Mouse (Mus musculus) layer of hippocampus, postnatal 10 days (tissue): Measurements from ENCODE around the gene Lrrc56. TPM values are rescaled to one million over a fixed set of nuclear protein-coding genes. Genes with fewer than 3 reads are reported as not detected.

Source experiments
- DNase-seq, 2 experiments: peaks; one replicate each; pipeline ENCODE4 v3.0.0; 2021; ENCODE audit warnings: low spot score in 2 of 2
- total RNA-seq, 2 experiments: library from RNA; stranded (reverse); gene quantifications; 2 replicates each; pipeline ENCODE4 v1.2.3; 2021

The Lrrc56 gene
- total RNA-seq, 2 experiments from 2014 or later = 5.0 to 5.8 TPM

DNA sequence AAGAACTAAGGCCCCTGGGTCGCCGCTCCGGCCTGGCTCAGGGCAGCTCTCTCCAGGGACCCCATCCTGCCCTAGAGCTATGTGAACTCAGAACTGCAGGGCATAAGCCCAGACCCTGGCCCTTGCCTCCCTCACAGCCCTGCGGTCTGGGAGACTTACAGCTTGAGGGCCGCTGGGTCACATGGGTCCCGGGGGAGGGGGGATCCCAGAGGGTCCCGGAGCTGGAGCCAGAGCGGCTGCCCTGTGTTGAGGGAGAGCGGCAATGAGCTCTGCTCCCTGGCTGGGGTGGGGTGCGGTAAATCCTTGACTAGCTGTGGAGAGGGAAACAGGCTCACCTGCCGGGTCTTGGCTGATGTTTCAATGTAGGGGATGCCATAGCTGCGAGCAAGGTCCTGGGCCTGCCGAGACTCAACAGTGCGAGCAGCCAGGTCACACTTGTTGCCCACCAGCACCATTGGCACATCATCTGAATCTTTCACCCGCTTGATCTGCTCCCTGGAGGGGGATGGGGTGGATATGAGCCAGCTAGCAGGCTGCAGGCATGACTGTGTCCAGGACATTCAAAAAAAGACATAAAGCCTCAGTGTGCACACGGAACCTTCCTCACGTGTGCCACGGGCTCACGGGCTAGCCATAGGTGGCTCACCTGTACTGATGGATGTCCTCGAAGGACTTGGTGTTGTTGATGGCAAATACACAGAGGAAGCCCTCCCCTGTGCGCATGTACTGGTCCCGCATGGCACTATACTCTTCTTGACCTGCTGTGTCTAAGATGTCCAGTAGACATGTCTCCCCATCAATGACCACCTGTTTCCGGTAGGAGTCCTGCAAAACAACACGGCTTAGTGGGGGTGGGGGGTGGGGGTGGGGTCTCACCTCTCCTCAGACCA lies 1.9 kb upstream of the Lrrc56 start:
- no peak for DNase-seq

DNA sequence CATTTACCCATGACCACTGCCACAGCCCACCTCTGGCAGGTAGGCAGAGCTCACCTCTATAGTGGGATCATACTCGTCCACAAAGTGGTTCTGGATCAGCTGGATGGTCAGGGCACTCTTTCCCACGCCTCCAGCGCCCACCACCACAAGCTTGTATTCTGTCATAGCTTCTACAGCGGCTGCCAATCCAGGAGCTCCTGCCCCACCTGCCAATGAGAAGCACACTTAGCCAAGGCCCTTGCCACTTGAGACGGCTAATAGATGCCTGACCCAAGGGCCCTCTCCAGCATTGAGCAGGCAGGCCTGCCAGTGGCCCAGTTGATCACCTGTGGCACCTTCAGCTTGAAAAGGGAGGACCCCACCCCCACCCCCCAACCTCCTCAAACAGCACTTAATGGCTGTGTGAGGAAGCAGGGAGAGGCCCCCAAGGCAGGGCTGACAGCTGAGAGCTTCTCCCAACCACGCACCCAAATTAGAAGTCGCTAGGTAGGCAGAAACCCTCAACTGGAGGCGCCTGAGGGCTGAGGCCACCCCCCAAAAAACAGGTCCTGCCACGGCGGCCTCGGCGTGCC lies 1.1 kb upstream of the Lrrc56 start:
- DNase-seq = no peak

DNA sequence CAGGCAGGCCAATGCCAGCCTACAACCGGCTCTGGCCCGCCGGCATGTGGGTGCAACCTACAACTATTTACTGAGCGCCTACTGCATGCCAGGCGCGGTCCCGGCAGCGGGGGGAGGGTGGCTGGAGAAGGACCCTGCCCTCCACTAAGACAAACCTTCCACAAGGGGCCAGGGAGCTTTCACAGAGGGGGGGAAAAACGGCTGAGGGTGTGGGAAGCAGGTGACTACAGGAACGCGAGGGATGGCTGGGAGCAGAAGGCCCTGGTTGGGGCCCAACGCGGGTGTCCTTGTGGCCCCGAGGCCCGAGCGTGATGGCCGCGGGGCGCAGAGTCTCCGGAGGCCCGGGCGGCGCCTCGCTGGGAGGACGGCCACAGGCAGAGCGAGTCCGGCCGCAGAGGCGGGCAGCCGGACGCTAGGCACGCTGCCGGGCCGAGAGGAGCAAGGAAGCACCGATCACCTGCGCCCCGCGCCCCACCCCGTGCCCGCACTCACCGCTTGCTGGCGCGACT lies 555 bp upstream of the Lrrc56 start:
- DNase-seq = peak; percentile 41 to 57

GRCm38 (mm10) chr7:141194409-141194808 lies 452 bp downstream of the Lrrc56 start:
- DNase-seq = no peak

- peak; percentile 90 for DNase-seq
These were observed 873 bp downstream of the Lrrc56 start for GRCm38 (mm10) chr7:141194830-141195229.

DNA sequence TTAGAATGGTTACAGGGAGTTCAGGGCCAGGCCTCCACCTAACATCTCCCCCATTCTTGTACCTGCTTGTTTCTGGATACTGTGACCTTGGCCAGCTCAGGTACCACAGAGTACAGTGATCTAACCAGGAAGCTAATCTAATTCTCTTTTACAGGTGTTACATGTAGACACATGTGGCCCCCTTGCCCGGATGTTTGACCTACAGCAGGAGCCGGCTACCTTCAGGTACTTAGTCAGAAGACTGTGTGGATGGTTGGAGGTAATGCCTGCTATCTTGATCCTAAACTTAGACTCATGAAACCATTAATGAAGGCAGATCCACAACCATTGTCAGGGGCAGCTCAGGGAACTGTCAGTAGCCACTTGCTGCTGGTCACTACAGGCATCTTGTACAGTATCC lies 1.8 kb downstream of the Lrrc56 start:
- no peak for DNase-seq

DNA sequence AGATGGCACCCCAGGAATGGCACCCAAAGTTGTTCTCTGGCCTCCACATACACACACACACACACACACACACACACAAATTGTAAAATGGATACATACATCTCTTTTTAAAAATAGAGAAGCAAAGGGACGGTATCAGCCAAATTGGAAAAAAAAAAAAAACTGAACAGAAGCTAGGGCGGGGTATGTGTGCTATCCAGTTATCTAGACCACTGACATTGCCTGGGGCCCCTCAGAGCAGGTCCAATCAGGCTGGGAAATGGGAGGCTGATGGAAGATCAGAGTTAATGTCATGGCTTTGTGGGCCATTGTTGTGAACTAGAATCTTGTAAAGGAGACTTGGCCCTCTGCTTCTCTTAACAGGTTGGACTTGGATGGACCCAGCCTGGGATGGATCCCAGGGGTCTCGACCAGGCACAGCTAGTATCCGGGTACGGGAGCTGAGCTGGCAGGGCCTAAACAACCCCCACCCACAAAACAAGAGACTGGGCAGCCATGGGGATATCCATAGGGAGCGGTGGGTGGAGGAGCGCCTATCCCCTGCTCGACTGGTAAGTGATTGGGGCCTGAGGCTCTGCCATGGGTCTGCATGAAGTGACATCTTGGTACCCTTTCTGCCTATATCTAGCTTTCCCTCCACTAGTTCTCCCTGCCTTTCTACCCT lies 2.8 kb downstream of the Lrrc56 start:
- no peak for DNase-seq

- DNase-seq = no peak
These were observed 4.2 kb downstream of the Lrrc56 start for GRCm38 (mm10) chr7:141198121-141198520.

DNA sequence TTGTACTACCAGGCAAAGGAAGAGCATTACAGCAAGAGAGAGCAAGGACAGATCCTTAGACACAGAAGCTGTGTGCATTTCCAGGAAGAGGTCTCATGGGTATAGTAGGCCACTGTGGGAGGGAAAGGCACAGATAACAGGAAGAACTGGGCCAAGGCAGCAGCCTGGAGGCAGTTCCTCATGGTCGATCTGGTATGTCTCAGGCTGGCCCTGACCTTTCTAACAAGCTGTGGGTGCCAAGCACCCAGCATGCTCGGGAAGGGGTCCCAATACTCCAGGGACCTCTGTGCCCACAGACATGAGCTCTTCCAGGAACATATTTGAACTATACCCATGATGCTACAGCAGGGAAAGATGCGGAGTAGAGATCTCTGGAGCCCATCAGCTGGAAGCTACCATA lies 10.6 kb downstream of the Lrrc56 start:
- no peak for DNase-seq

DNA sequence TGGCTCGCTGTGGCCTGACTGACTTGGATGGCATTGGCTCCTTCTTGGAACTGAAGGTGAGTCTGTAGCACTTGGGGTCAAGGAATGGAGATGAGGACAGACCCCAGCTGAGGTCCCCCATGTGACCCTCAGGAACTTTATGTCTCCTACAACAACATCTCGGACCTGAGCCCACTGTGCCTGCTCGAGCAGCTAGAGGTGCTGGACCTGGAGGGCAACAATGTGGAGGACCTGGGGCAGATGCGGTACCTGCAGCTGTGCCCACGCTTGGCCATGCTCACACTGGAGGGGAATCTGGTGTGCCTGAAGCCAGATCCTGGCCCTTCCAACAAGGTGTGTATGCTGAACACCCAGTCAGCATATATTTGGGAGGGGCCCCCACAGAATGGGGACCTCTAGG lies 11.5 kb downstream of the Lrrc56 start:
- no peak for DNase-seq

DNA sequence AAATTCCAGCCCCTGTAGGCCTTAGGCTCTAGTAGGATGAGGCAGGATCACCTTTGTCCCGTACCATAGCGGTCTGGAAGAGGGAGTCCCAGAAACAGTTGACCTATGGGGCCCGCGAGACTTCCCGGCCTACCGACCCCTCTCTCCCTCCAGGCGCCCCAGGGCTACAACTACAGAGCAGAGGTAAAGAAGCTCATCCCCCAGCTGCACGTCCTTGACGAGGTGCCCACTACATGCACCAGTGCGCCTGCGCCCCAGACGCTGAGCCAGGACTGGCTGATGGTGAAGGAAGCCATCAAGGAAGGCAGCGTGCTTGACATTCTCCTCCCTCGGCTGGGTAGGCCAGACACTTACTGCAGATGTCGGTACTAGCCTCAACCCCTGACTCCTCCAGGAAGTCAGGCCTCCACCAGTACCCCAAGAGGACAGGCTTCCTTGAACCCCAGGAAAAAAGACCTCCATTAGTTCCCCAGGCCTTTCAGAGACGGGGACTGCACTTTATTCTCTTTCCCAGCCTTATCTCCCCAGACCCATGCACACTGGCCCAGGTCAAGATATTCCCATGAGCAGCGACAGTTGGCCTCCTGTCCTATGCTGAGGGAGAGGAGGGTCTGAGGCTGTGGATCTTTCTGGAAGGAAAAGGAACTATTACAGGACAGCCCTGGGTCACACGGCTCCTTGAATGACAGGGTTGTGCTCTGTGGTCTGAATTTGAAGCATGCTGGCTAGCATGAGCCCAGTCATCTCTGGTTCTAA lies 12.4 kb downstream of the Lrrc56 start:
- no peak for DNase-seq

GRCm38 (mm10) chr7:141209526-141209925 lies 15.6 kb downstream of the Lrrc56 start:
- DNase-seq = no peak

DNA sequence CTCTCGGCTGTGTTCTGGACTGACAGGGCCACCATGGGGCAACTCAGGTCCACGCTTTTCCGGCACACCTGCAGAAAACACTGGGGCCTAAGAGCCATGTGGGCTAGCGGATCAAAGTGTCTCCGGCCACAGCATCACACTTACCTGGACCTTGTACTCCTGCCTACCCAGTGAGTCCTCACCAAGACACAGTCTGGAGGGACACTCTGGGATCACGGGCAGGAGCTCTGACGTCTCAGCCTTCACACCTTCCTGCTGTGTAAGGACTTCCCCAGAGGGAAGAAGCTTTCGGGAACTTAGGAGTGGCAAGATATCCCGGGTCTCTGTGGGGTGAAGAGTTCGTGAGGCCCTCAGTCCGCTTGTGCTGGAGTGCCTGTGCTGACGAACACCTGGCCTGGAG lies 16.2 kb downstream of the Lrrc56 start:
- DNase-seq = no peak

- peak in 1 of 2 experiments; percentile 2 for DNase-seq
These were observed 16.7 kb downstream of the Lrrc56 start for GRCm38 (mm10) chr7:141210606-141211131.

GRCm38 (mm10) chr7:141213133-141213532 lies 19.2 kb downstream of the Lrrc56 start:
- DNase-seq = no peak

- no peak for DNase-seq
These were observed 19.8 kb downstream of the Lrrc56 start, which contains the start of gene Lmntd2 for GRCm38 (mm10) chr7:141213605-141214235. TSS of gene Lmntd2 (minus strand) at chr7:141214080.

DNA sequence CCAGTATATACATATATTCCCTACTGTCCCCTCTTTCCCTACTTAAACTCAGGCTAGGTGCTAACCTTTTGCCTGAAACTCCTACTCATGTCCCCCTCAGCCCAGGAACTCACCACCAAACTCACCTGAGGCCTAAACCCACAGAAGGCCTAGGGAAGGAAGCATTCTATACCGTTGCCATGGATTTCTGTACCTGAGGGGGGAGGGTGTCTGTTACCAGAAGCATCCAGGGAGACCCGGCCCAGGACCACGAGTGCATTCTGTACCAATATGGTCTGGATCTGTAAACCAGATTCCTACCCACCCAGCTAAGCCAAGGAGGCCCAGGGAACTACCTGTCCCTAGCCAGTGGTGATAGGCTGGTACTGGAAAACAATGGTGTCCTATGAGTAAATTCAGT lies 20.4 kb downstream of the Lrrc56 start:
- DNase-seq = no peak

GRCm38 (mm10) chr7:141215101-141215879 lies 21.3 kb downstream of the Lrrc56 start, which contains the start of gene Rassf7:
TSS of gene Rassf7 (plus strand) at chr7:141215860.
- peak; percentile 76 to 80 for DNase-seq
